Mouse (Mus musculus): ENCODE measurements around the gene Rnf128.

DNA sequence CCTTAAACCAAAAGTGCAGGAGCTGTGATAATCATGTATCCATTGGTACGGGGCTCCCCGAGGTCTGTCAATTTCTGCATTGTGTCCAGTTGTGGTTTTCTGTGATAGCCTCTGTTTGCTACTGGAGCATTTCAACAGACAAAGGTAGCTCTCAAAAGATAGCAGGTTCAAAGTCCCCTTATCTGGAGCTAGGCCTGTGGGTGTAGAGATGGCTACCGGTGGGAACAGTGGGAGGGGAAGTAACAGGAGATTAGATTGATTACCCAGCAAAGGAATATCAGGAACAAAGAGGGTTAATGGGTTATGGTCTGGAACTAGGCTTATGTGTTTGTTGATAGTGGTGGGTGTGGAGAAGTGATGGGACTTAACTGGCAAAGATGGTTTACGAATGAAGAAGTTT is 36.1 kb upstream of the Rnf128 start:
- no peak for TF ChIP-seq POLR2A (IDR thresholded peaks at IDR 0.05; ENCODE audit: low read depth, low read length)
- TF ChIP-seq CTCF (IDR thresholded peaks at IDR 0.05; ENCODE audit: extremely low read depth, insufficient read depth, insufficient read length, insufficient replicate concordance), result no peak
